Mouse (Mus musculus): ENCODE data around the gene Nqo1. TPM values are rescaled to one million over a fixed set of nuclear protein-coding genes. Genes with fewer than 3 reads are reported as not detected.

Nqo1 gene
- total RNA-seq (2023) = not detected

GRCm38 (mm10) chr8:107403038-107403781 is at the start of gene Nqo1:
Gene Nqo1 (minus strand): TSS chr8:107403206.

GRCm38 (mm10) chr8:107435962-107436831 is 33.2 kb upstream of the Nqo1 start, which contains the start of gene Wwp2:
Gene Wwp2 (plus strand): TSS chr8:107436365.

GRCm38 (mm10) chr8:107424597-107425229 is 21.7 kb upstream of the Nqo1 start, which contains the start of gene Nob1:
Gene Nob1 (minus strand): TSS chr8:107425051.

Other genes with a start within 250 kb of the Nqo1 start
- gene Nfat5, start 109.7 kb downstream of the Nqo1 start, total RNA-seq (2023) = 57.5 TPM
- 76.3 TPM for gene Nob1, start 21.8 kb upstream of the Nqo1 start, total RNA-seq (2023)
- 120 TPM for gene Wwp2, start 33.2 kb upstream of the Nqo1 start, total RNA-seq (2023)
- gene Psmd7, start 185.3 kb upstream of the Nqo1 start, total RNA-seq (2023) = 43.5 TPM